Mouse (Mus musculus): ENCODE measurements around the gene Cr2. TPM values are rescaled to one million over a fixed set of nuclear protein-coding genes. Genes with fewer than 3 reads are reported as not detected.

Gene Cr2
- polyA plus RNA-seq, 1 experiment from 2014 or later: 1.3 TPM

DNA sequence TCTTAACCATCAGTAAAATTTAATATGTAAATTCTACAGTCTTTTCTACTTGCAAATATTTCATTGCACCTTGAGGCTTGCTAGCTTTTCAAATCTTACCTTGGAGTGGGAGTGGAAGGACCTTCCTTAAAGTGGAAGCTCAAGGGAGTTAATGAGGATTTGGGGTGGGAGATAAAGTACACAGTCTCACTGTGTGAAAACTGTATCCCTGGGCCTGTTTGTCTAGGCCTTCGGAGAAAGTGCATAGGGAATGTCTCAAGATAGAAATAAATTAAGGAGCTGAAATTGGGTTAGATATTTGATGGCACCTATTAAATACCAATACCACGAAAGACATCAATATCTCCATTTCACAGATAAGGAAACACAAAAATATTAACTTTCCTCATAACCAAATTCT is 46.0 kb downstream of the Cr2 start:
- ATAC-seq (ENCODE audit: low FRiP score): peak; percentile 35; the same call in 1 of the 2 replicates

DNA sequence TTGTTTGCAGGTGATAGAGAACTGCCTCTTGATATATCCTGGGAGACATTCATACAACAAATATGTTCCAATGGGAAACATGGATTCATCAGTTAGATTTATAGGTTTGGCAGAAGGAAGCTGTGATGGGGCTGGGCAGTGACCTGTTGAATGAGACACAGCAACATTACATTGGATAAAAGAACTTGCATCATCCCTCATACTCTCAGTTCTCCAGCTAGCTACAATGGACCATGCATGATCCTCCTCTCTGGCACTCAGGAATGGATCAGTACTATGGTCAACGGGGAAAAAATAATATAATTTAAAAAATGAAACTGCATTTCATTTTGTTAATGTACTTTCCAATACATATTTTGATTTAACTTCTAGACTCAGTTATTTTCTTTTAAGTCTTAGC is 46.6 kb downstream of the Cr2 start:
- H3K4me2 ChIP-seq (replicated peaks): peak overlapping the region; percentile 25; the same call in 1 of the 2 replicates

More for the DNA sequence above, 46.0 kb downstream of the Cr2 start:
- Histone ChIP-seq H3K4me2 (replicated peaks) (peak overlapping the region; percentile 63), H3K9me3 (ENCODE audit: control insufficient read depth, low read length) (no peaks in the 10 kb centered on the region), H3K9ac (peak overlapping the region; percentile 78), H3K27ac (peak overlapping the region; percentile 94), H3K4me1 (replicated peaks; ENCODE audit: control insufficient read depth, insufficient read depth, low read length) (peaks cover 9% of the 10 kb centered on the region; the same call in 1 of the 2 replicates), H3K36me3 (replicated peaks; ENCODE audit: control insufficient read depth, insufficient read depth) (peaks cover 12% of the 10 kb centered on the region), H3K27me3 (ENCODE audit: control insufficient read depth, insufficient read depth, low read length) (no peaks in the 10 kb centered on the region), H3K4me3 (replicated peaks; ENCODE audit: low read length) (peak overlapping the region; percentile 58)
- 20% methylated on average over 2 of the region's 2 CpGs for WGBS
- peak; percentile 31 for DNase-seq (ENCODE audit: low spot score)

DNA sequence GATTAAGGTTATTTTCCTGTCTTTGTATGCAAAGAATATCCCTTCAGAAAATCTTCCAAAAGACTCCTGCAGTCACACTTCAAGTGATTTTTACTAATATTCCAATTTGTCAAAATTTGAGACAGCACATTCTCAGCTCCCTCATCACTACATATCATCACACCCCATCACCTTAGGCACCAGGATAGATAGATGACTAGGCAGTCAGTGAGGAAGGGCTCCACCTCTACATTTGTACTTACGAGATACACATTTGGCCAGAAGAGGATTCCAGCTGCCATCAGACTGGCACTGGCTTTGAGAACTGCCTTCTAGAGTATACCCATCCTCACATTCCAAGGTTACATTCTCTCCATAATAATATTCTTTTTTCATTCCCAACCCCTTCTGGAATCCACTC is 62.1 kb downstream of the Cr2 start:
- Histone ChIP-seq H3K9me3 (ENCODE audit: control insufficient read depth, low read length) (no peaks in the 10 kb centered on the region), H3K9ac (no peak overlapping the region), H3K4me1 (replicated peaks; ENCODE audit: control insufficient read depth, insufficient read depth, low read length) (no peaks in the 10 kb centered on the region), H3K4me3 (replicated peaks; ENCODE audit: low read length) (no peak overlapping the region), H3K27ac (no peak overlapping the region), H3K27me3 (ENCODE audit: control insufficient read depth, insufficient read depth, low read length) (no peaks in the 10 kb centered on the region), H3K4me2 (replicated peaks) (no peak overlapping the region), H3K36me3 (replicated peaks; ENCODE audit: control insufficient read depth, insufficient read depth) (peaks cover 41% of the 10 kb centered on the region)
- WGBS: 96% methylated on average over 1 of the region's 1 CpGs
- no peak for DNase-seq (ENCODE audit: low spot score)
- no peak for ATAC-seq (ENCODE audit: low FRiP score)

More for the DNA sequence above, 46.6 kb downstream of the Cr2 start:
- Histone ChIP-seq H3K9me3 (ENCODE audit: control insufficient read depth, low read length) (no peaks in the 10 kb centered on the region), H3K27ac (no peak overlapping the region), H3K4me1 (replicated peaks; ENCODE audit: control insufficient read depth, insufficient read depth, low read length) (peaks cover 9% of the 10 kb centered on the region; the same call in 1 of the 2 replicates), H3K36me3 (replicated peaks; ENCODE audit: control insufficient read depth, insufficient read depth) (peaks cover 12% of the 10 kb centered on the region), H3K9ac (no peak overlapping the region), H3K27me3 (ENCODE audit: control insufficient read depth, insufficient read depth, low read length) (no peaks in the 10 kb centered on the region), H3K4me3 (replicated peaks; ENCODE audit: low read length) (no peak overlapping the region)
- WGBS: 83% methylated on average over 1 of the region's 1 CpGs
- ATAC-seq (ENCODE audit: low FRiP score): no peak
- no peak for DNase-seq (ENCODE audit: low spot score)

DNA sequence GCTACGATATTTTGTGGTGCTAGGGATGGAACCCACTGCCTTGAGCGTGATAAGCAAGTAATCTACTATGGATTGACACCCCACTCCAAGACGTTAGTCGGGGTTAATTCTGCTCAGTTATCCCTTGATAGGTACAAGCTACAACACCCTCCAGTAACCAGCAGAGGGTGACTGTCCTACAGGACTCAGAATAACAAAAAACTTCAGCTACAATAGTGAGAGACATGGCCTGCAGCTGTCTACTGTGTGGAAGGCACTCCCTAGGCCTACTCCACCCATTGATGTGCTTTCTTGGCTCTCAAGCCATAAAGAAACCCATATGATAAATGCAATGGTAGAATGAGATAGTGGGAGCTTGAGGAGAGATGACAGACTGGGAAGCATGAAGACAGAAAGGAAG is 62.9 kb downstream of the Cr2 start:
- Histone ChIP-seq H3K9me3 (ENCODE audit: control insufficient read depth, low read length) (no peaks in the 10 kb centered on the region), H3K27me3 (ENCODE audit: control insufficient read depth, insufficient read depth, low read length) (no peaks in the 10 kb centered on the region), H3K4me3 (replicated peaks; ENCODE audit: low read length) (no peak overlapping the region), H3K27ac (no peak overlapping the region), H3K4me1 (replicated peaks; ENCODE audit: control insufficient read depth, insufficient read depth, low read length) (no peaks in the 10 kb centered on the region), H3K36me3 (replicated peaks; ENCODE audit: control insufficient read depth, insufficient read depth) (peaks cover 41% of the 10 kb centered on the region), H3K4me2 (replicated peaks) (no peak overlapping the region), H3K9ac (no peak overlapping the region)
- WGBS: 86% methylated on average over 4 of the region's 4 CpGs
- ATAC-seq (ENCODE audit: low FRiP score): no peak
- DNase-seq (ENCODE audit: low spot score): no peak

DNA sequence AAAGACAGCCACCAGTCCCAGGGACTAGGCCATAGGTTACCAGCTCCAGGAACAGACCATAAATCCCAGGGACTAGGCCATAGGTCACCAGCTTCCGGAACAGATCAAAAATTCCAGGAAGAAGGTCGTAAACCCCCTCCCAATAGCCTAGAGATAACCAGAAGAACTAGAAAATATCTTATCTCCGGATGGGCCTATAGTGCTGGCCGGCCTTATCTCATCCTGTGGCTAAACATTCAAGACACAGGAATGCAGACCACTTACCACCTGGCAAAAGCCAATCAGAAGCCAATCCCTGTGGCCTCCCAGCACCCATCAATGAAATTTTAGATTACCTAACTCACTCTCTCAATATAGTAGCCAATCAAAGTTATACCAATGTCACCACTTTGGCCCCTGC is 75.8 kb downstream of the Cr2 start:
- Histone ChIP-seq H3K27me3 (ENCODE audit: control insufficient read depth, insufficient read depth, low read length) (no peaks in the 10 kb centered on the region), H3K36me3 (replicated peaks; ENCODE audit: control insufficient read depth, insufficient read depth) (peaks cover 20% of the 10 kb centered on the region), H3K27ac (no peak overlapping the region), H3K4me2 (replicated peaks) (no peak overlapping the region), H3K4me3 (replicated peaks; ENCODE audit: low read length) (no peak overlapping the region), H3K9ac (no peak overlapping the region), H3K4me1 (replicated peaks; ENCODE audit: control insufficient read depth, insufficient read depth, low read length) (no peaks in the 10 kb centered on the region), H3K9me3 (ENCODE audit: control insufficient read depth, low read length) (no peaks in the 10 kb centered on the region)
- DNase-seq (ENCODE audit: low spot score): no peak
- no peak for ATAC-seq (ENCODE audit: low FRiP score)
- 95% methylated on average over 4 of the region's 4 CpGs for WGBS

- Histone ChIP-seq H3K4me3 (replicated peaks; ENCODE audit: low read length) (no peak overlapping the region), H3K4me2 (replicated peaks) (no peak overlapping the region), H3K9ac (no peak overlapping the region), H3K27me3 (ENCODE audit: control insufficient read depth, insufficient read depth, low read length) (no peaks in the 10 kb centered on the region), H3K27ac (no peak overlapping the region), H3K4me1 (replicated peaks; ENCODE audit: control insufficient read depth, insufficient read depth, low read length) (no peaks in the 10 kb centered on the region), H3K36me3 (replicated peaks; ENCODE audit: control insufficient read depth, insufficient read depth) (peaks cover 18% of the 10 kb centered on the region), H3K9me3 (ENCODE audit: control insufficient read depth, low read length) (no peaks in the 10 kb centered on the region)
- no peak for DNase-seq (ENCODE audit: low spot score)
- no peak for ATAC-seq (ENCODE audit: low FRiP score)
- WGBS: 97% methylated on average over 1 of the region's 1 CpGs
Measured at GRCm38 (mm10) chr1:195098004-195098403, 78.5 kb downstream of the Cr2 start.

DNA sequence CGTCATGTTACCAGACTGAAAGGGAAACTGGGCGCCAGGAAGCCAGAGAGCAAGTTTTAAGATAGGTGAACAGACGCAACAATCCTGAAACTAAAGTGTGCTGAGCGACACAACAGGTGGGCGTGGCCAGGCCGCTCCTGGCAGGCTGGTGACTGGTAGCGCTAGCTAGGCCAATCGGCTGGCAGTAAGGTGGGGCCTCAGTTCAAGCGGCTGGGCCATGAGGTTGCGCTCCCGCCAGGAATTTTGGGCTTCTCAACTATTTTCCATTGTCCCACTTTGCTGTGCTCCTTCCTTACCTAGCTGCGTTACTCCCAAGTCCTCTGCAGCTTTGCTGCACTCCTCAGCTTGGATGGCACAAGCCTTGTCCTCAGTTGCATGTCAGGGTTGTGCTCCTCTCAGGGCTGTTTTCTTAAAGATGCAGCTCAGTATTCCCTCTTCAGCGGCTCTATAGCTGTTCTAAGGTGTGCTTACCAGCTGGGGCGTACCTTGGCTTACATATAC is 84.2 kb downstream of the Cr2 start, which contains the start of gene Cd46:
Cd46 (minus strand) TSS at position 30 of the 501 bp plus-strand sequence.
- Histone ChIP-seq H3K27me3 (ENCODE audit: control insufficient read depth, insufficient read depth, low read length) (no peaks in the 10 kb centered on the region), H3K4me1 (replicated peaks; ENCODE audit: control insufficient read depth, insufficient read depth, low read length) (0 out of 2 replicates have a peak, but pooled peaks cover 7% of the 10 kb centered on the region), H3K27ac (no peak within 1 kb of the TSS), H3K9ac (0 out of 2 replicates have a peak within 1 kb of the TSS, but pooled peaks have one; percentile 36), H3K36me3 (replicated peaks; ENCODE audit: control insufficient read depth, insufficient read depth) (peaks cover 6% of the 10 kb centered on the region; the same call in 1 of the 2 replicates), H3K4me2 (replicated peaks) (peak within 1 kb of the TSS; percentile 53), H3K4me3 (replicated peaks; ENCODE audit: low read length) (peak within 1 kb of the TSS; percentile 25), H3K9me3 (ENCODE audit: control insufficient read depth, low read length) (no peaks in the 10 kb centered on the region)
- 4% methylated on average over 14 of the region's 14 CpGs for WGBS
- DNase-seq (ENCODE audit: low spot score) (peak; percentile 57), ATAC-seq (ENCODE audit: low FRiP score) (peak; percentile 87; the same call in 1 of the 2 replicates)

DNA sequence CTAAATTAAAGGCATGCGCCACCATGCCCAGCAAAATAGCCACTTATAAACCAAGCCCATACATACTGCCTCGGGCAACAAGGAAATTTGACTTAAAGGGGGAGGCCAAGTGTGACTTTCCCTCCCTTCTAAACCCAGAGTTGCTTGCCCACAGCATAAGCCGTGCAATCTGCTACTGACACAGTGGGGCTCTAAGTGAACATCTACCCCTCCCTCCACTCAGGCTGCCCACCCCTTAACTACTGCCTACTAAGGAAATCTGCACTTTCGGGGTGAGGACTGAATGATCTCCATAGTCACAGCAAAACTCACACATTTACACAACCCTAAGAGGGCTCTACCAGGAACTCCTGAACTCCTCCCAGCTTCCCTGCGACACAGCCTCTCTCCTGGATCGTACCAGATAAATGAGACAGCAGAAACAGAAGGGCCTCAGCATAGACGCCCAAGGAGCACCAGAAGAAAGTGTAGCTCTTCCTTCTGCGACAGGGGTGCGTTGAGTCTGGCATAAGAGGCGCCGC is 84.8 kb downstream of the Cr2 start:
- 23% methylated on average over 11 of the region's 11 CpGs for WGBS
- peak; percentile 79 for ATAC-seq (ENCODE audit: low FRiP score)

More for the DNA sequence above, 84.8 kb downstream of the Cr2 start:
- 0 out of 2 replicates have a peak overlapping the region, but pooled peaks have one; percentile 36 for H3K9ac ChIP-seq
- peaks cover 3% of the 10 kb centered on the region; the same call in 1 of the 2 replicates for H3K36me3 ChIP-seq (replicated peaks; ENCODE audit: control insufficient read depth, insufficient read depth)
- peak overlapping the region; percentile 53 for H3K4me2 ChIP-seq (replicated peaks)
- no peak overlapping the region for H3K27ac ChIP-seq
- 0 out of 2 replicates have a peak, but pooled peaks cover 7% of the 10 kb centered on the region for H3K4me1 ChIP-seq (replicated peaks; ENCODE audit: control insufficient read depth, insufficient read depth, low read length)
- H3K27me3 ChIP-seq (ENCODE audit: control insufficient read depth, insufficient read depth, low read length): no peaks in the 10 kb centered on the region
- DNase-seq (ENCODE audit: low spot score): no peak
- H3K4me3 ChIP-seq (replicated peaks; ENCODE audit: low read length): peak overlapping the region; percentile 25
- no peaks in the 10 kb centered on the region for H3K9me3 ChIP-seq (ENCODE audit: control insufficient read depth, low read length)
